Mouse (Mus musculus): Measurements from ENCODE around the gene Krtap19-9b.

Gene Krtap19-9b

GRCm38 (mm10) chr16:88932165-88932564 lies at the start of gene Krtap19-9b:
Krtap19-9b (minus strand) TSS chr16:88932265.
- DNase-seq (ENCODE audit: extremely low read depth, low read depth): no peak

- DNase-seq (ENCODE audit: extremely low read depth, low read depth): no peak
Measured at GRCm38 (mm10) chr16:88962773-88963172, 30.7 kb upstream of the Krtap19-9b start, which contains the start of gene Krtap16-3. Krtap16-3 (minus strand) TSS chr16:88962873.

- DNase-seq (ENCODE audit: extremely low read depth, low read depth): no peak
Measured at GRCm38 (mm10) chr16:88941106-88941505, 9.0 kb upstream of the Krtap19-9b start.

- DNase-seq (ENCODE audit: extremely low read depth, low read depth): no peak
Measured at GRCm38 (mm10) chr16:88938252-88938651, 6.2 kb upstream of the Krtap19-9b start.

GRCm38 (mm10) chr16:88896357-88896756 lies 35.7 kb downstream of the Krtap19-9b start, which contains the start of gene Krtap19-5:
Krtap19-5 (minus strand) TSS chr16:88896457.
- no peak for DNase-seq (ENCODE audit: extremely low read depth, low read depth)

GRCm38 (mm10) chr16:88886870-88887269 lies 45.2 kb downstream of the Krtap19-9b start:
- no peak for DNase-seq (ENCODE audit: extremely low read depth, low read depth)

- DNase-seq (ENCODE audit: extremely low read depth, low read depth): no peak
Measured at GRCm38 (mm10) chr16:88884989-88885388, 47.1 kb downstream of the Krtap19-9b start, which contains the start of gene Krtap19-4. Krtap19-4 (minus strand) TSS chr16:88885089.

All from MEL-GATA-1-ER (cell line).